Mouse (Mus musculus) brown adipose tissue, adult 24 weeks (tissue): ENCODE measurements around the gene Vamp5. TPM values are rescaled to one million over a fixed set of nuclear protein-coding genes. Genes with fewer than 3 reads are reported as not detected.
A peak's percentile ranks its signal among the peaks of the same experiment; 100 is the strongest.

Experiments
- H3K27ac ChIP-seq: fragments of 200-500 bp; replicated peaks from 2 replicates; pipeline ENCODE4 v1.5.1; 2012; ENCODE audit warnings: low read depth, mild to moderate bottlenecking, low read length
- H3K4me1 ChIP-seq: fragments of 200-500 bp; 2 replicates; pipeline ENCODE4 v1.6.1; 2012; ENCODE audit warnings: low read length, mixed read lengths; ENCODE audit not compliant: control insufficient read depth, insufficient read depth, insufficient read length
- H3K4me3 ChIP-seq: fragments of 200-500 bp; 2 replicates; pipeline ENCODE4 v1.5.1; 2012; ENCODE audit warnings: low read depth, mild to moderate bottlenecking, low read length, moderate library complexity; ENCODE audit not compliant: insufficient read depth
- polyA plus RNA-seq: library from polyadenylated mRNA; stranded (reverse); fragments of >200 nt; gene quantifications from 2 replicates; pipeline ENCODE4 v1.2.4, GENCODE M21; 2012; ENCODE audit not compliant: missing spikeins, insufficient read depth, insufficient read length

Vamp5 gene
- polyA plus RNA-seq, 1 experiment: 19.1 TPM

DNA sequence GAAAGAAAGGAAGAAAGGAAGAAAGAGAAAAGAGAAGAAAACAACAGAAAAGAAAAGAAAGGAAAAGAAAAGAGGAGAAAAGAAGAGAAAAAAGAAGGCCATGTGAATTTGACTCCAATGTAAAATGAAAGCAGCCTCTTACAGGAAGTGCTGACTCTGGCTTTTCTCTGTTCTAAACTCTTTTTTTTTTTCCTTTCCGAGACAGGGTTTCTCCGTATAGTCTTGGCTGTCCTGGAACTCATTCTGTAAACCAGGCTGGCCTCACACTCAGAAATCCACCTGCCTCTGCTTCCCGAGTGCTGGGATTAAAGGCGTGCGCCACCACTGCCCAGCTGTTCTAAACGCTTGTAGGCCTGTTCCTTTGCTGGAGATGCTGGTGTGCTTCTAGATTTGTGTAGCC, 2.2 kb upstream of the Vamp5 start:
- Histone ChIP-seq H3K27ac (no peak overlapping the region), H3K4me1 (peaks cover 3% of the 10 kb centered on the region; the same call in 1 of the 2 replicates), H3K4me3 (no peak overlapping the region)

DNA sequence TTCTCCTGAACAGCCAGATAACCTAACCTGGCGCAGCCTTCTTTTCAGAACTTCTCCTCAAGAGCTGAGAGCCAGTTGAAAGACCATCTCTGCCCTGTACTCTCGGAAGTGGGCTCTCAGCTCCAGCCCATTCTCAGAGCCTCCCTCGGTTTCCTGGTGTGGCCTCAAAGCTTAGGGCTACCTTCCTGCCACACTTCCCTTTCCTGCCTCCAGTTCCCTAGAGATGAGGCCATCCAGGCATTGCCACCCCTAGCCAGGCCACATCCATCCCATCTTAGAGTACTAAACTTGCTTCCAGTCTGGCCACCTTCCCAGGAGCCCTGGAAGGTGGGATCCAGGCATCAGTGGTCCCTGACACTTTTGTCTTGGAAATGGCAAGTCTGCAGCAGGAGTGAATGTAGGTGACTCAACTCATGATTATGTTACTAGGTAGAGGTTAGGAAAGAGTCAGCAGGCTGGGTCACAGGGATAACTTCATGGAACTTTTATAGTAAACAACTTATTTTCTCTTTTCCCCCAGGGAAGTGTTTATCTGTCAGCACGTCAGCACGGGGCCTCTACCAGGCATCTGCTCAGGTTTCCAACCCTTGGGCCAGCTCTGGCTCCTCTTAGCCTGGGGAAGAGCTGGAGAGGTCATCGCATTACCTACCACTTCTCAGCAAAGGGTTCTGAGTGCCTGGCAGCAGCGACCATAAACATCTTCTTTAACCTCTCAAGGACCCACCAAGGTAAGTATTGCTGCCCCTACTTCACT, 714 bp downstream of the Vamp5 start:
- Histone ChIP-seq H3K4me3 (peak overlapping the region; percentile 91), H3K4me1 (peaks cover 3% of the 10 kb centered on the region; the same call in 1 of the 2 replicates), H3K27ac (peak overlapping the region; percentile 82)

- peak overlapping the region; percentile 35; the same call in 1 of the 2 replicates for H3K27ac ChIP-seq
- peaks cover 3% of the 10 kb centered on the region; the same call in 1 of the 2 replicates for H3K4me1 ChIP-seq
- H3K4me3 ChIP-seq: peak overlapping the region; percentile 91
Observed at GRCm38 (mm10) chr6:72378510-72379234, 1.6 kb downstream of the Vamp5 start.

DNA sequence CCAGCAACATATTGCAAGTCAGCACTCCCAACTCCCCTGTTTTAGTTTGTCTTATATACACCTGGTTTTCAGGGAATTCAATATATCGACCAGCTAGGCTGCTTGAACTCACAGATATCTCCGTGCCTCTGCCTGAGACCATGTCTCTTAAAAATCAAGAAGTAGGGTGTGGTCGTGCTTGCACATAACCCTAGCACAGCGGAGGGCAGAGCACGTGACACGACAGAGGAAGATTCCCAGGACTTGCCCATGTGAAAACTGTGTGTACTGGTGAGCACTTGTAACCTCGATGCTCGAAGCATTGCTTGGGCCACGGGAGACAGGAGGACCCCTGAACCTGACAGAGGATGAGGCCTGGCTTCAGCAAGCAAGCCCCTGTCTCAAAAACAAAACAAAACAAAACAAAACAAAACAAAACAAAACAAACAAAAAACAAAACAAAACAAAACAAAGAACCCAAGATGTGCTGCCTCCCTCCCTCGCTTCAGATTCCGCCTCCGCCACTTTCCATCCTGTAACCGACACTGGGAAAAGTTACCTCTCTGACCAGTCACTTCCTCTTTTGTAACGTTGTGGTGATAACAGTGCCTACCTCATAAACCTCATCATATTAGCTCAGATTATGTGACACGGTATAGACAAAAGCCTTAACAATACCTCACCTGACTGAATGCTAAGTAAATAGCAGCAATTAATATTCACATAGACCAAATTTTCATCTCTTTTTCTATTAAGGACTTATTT, 5.3 kb downstream of the Vamp5 start:
- Histone ChIP-seq H3K4me3 (no peak overlapping the region), H3K4me1 (peaks cover 7% of the 10 kb centered on the region; the same call in 1 of the 2 replicates), H3K27ac (no peak overlapping the region)

DNA sequence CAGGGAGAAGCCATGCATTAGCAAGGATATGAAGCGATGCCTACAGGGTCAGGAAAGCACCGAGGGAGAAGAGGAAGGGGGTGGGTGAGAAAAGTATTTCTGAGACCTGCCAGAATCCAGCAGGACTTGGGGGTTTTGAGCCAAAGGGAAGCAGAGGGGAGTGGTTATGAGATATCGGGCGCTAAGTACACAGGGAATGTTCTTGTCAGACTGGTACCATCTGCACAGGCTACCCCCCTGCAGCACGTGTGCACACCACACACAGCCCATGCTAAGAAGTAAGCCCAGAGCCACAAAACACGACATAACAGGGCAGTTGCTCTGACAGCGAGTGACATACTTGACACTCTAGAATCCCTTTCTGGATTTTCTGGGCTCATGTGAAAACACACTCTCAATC, 6.1 kb downstream of the Vamp5 start:
- peaks cover 4% of the 10 kb centered on the region; the same call in 1 of the 2 replicates for H3K4me1 ChIP-seq
- no peak overlapping the region for H3K27ac ChIP-seq
- no peak overlapping the region for H3K4me3 ChIP-seq

- no peak overlapping the region for H3K4me3 ChIP-seq
- H3K27ac ChIP-seq: no peak overlapping the region
- H3K4me1 ChIP-seq: peaks cover 4% of the 10 kb centered on the region; the same call in 1 of the 2 replicates
Observed at GRCm38 (mm10) chr6:72373184-72373583, 7.1 kb downstream of the Vamp5 start.

DNA sequence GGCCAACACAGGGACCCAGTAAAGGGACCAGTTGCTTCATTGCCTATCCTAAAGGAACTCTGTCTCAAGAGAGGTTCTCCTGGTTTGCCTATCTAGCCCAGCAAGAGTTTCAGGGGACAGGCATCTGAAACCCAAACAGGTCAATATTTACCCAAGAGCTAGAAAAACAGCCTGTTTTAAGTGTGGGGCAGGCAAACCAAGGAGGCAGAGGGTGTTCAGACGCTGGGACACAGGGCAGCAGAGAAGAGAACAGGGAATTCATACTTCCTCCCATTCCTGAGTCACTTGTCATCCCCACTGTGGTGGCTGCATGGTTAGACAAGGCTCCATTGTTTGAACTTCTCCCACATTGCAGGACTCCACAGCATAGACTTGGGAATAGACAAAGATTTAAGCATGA, 8.7 kb downstream of the Vamp5 start:
- H3K27ac ChIP-seq: no peak overlapping the region
- H3K4me1 ChIP-seq: peaks cover 4% of the 10 kb centered on the region; the same call in 1 of the 2 replicates
- H3K4me3 ChIP-seq: no peak overlapping the region

DNA sequence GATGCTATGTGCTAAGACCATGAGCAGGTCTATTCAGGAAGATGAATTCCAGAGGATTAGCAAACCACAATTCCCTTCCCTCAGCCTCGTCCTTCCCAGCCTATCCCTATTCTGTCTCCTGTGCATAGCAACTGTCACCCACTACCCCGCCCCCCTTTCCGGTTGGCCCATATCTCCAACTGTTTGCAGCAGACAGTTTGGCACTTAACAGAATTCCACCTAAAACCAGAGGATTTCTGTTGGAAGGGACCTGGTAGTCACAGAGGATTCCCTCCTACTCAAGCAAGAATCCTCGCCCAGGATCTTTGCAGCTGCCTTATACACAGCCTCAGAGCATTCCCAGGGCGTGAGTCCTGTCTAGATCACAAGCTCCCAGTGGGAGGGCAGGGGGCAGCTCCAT, 9.1 kb downstream of the Vamp5 start:
- Histone ChIP-seq H3K4me3 (no peak overlapping the region), H3K4me1 (peaks cover 4% of the 10 kb centered on the region; the same call in 1 of the 2 replicates), H3K27ac (no peak overlapping the region)

GRCm38 (mm10) chr6:72370091-72370490, 10.2 kb downstream of the Vamp5 start:
- Histone ChIP-seq H3K4me3 (no peak overlapping the region), H3K27ac (no peak overlapping the region), H3K4me1 (peaks cover 4% of the 10 kb centered on the region; the same call in 1 of the 2 replicates)

GRCm38 (mm10) chr6:72369557-72369956, 10.7 kb downstream of the Vamp5 start:
- no peak overlapping the region for H3K27ac ChIP-seq
- peaks cover 4% of the 10 kb centered on the region; the same call in 1 of the 2 replicates for H3K4me1 ChIP-seq
- no peak overlapping the region for H3K4me3 ChIP-seq

DNA sequence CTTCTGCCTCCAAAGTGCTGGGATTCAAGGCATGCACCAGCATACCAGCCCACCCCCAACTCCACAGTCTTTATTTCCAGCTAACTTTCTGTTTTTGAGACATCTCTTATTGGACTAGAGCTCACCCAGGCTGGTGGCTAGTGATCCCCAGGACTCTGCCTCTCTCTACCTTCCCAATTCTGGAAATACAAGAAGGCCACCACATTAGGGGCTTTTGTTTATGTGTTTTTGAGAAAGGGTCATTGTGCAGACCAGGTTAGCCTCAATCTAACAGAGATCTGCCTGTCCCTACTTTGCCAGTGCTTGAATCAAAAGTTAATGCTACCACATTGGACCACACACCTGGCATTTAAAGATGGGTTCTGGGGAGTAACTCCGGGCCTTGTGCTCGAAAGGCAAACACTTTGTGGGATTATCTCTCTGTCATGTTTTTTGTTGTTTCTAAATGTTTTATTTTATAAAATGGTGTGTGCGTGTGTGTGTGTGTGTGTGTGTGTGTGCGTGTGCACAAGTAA, 12.8 kb downstream of the Vamp5 start:
- H3K4me1 ChIP-seq: peaks cover 4% of the 10 kb centered on the region; the same call in 1 of the 2 replicates
- H3K4me3 ChIP-seq: no peak overlapping the region
- H3K27ac ChIP-seq: no peak overlapping the region

GRCm38 (mm10) chr6:72366844-72367443, 13.3 kb downstream of the Vamp5 start, which contains the start of gene Rnf181:
Gene Rnf181 (minus strand): TSS chr6:72366956.
- no peak within 1 kb of the TSS for H3K27ac ChIP-seq
- H3K4me1 ChIP-seq: peaks cover 4% of the 10 kb centered on the region; the same call in 1 of the 2 replicates
- H3K4me3 ChIP-seq: no peak within 1 kb of the TSS

- peaks cover 3% of the 10 kb centered on the region; the same call in 1 of the 2 replicates for H3K4me1 ChIP-seq
- no peak overlapping the region for H3K4me3 ChIP-seq
- no peak overlapping the region for H3K27ac ChIP-seq
Observed at GRCm38 (mm10) chr6:72366304-72366703, 14.0 kb downstream of the Vamp5 start.

GRCm38 (mm10) chr6:72364985-72365384, 15.3 kb downstream of the Vamp5 start:
- Histone ChIP-seq H3K4me3 (no peak overlapping the region), H3K4me1 (peaks cover 2% of the 10 kb centered on the region; the same call in 1 of the 2 replicates), H3K27ac (no peak overlapping the region)
